Mouse (Mus musculus): ENCODE measurements around the gene C1ql1.

C1ql1 gene

DNA sequence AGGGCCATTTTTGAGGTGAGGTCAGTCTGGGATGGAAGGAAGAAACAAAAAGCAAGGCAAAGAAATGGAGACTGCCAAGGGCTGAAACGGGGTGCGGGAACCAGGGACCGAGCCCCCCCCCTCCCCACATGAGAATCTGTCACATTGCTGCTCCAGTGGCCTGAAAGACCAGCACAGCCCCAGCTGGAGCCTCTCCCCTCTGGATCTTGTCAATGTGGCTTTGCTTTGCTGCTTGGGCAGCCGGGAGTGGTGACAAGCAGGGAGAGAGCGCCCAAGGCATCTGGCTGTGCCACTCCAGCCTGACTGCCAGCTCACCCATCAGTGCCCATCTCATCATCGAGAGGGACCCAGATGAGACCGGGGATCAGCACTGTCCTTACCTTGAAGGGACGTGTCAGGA lies 11.2 kb upstream of the C1ql1 start:
- DNase-seq, result no peak

DNA sequence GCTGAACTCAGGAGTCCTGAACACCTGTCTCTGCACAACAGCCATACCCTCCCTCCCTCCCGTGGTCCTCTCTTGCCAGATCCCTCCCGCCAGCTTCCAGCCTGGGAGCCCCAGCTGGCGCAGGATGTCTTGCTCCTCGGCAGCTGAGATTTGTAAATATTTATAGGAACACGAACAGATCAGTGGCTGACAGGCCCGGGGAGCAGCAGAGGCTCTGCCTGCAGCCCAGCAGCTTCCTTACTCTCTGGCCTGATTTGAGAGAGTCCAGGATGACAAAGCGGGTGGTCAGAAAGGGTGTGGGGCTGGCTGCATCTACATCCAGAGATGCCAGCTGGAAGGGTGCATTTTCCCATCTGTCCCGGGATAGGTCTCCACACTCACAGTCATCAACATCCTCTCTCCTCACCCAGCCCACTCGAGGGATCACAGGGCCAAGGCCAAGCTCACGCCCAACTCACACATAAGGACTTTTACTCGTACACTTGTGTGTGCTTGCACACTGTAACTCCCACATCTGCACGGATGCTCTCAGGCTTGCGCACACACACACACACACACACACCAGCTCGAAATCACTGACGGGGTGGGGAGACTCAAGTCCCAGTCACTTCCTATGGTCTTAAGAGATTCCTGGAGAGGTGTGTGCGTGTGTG lies 10.6 kb upstream of the C1ql1 start:
- no peak for DNase-seq

DNA sequence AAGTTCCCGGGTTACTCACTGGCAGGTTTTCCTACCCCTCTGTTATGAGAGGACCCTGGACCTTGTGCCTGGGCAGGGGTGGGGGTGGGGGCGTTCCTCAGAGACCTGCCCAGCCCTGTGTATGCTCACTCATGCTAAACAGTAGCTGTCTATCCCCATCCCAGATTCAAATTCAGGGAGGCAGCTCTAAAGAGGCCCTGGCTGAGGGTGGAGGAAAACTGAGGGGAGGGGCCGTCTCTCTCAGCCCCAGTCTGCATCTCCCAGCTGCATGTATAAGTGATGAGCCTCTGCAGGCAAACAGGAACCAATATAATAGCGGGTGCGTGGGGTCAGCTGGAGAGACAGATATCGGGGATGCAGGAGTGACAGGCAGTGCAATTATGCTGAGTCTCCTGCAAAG lies 6.4 kb upstream of the C1ql1 start:
- DNase-seq, result no peak

DNA sequence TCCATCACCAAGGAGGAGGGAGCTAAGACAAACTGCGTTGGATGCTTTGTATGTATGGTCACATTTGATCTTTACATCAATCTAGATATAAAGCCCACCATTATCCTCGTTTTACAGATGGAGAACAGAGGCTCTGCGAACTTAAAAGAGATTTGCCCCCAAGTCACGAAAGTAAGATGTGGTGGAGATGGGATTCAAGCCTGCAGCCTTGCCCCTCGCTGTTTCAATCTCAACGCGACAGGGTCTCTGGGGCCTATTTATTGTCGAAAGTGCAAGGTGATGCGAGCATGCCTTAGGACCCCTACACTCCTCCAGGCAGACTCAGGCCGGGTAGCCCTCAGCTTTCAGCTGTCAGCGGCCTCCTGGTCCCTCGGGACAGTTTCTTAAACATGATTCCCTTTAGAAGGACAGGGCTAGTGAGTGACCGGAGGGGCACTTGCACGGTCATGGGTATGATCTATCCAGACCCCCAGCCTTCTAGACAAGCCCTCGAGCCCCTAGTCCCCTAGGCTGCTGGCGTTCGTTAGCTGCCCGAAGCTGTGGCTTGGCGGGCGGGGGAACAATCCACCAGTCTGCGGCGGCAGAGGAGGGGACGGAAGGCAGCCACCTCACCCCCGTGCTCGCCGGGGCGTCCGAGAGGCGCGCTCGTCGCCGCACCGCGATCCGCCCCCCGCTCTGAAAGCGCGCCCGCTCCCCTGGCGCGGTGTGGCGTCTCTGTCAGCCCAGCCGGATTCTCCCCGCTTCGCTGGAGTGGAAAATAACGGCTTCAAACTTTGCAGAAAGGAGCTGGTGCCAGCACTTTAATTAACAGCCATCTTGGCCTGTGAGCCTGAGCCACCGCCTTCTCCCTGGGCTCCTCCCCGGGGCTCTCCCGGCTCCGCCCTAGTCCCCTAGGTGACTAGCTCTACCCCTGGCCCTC lies 1.8 kb upstream of the C1ql1 start:
- DNase-seq, result no peak

DNA sequence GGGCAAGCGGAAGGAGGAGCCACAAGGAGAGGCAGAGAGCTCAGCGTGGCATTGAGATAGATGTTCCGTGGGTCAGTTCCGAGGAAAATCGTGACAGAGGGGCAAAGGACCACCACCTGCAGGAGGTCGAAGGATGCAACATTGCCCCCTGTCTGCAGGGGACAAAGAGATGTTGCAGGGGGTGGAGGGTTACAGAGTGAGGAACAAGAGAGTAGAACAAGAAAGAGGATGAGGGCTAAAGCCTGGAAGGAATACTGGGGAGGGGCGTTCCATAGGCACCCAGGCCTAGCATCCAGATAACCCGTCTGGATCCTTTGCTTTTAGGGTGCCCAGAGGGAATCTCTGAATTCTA lies 480 bp upstream of the C1ql1 start:
- DNase-seq, result no peak

DNA sequence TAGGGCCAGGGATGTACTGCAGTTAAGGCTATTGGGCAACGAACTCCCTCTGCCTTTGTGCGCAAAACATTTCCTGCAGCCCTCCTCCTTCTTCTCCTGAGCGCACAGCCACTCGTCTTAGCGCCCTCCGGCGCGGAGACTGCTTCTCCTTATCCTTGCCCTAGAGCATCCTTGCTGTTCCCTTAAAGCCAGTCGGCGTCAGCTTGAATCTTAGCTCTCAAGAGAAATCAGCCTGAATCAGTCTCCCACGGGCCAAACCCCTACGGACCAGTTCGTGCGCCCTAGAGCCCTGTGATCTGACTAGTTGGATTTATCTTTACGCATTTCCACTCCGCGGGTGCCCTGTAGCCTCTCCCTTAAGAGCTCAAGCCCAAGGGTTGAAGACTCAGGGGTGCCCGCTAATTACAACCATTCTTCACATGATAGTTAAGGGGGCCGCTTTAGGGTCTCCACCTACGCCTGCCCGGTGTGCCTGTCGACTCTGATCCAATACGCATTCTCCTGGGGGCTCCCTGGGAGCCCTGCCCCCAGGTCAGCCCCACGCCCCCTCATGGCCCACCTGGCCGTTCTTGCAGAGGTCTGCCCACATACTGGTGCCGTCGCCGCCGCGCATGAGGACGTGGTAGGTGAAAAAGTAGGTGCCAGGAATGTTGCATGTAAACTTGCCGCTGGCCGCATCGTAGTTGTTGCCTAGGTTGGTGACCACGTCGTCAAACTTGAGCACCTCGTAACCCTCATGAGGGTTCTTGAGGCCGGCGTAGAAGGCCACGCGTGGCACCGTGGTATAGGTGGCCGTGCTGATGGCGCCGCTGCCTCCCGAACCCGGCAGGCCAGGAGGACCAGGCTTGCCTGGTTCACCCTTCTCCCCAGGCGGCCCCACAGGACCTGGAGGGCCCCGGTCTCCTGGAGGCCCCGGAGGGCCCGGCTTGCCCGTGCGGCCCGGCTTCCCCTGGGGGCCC lies 903 bp downstream of the C1ql1 start:
- DNase-seq, result no peak

DNA sequence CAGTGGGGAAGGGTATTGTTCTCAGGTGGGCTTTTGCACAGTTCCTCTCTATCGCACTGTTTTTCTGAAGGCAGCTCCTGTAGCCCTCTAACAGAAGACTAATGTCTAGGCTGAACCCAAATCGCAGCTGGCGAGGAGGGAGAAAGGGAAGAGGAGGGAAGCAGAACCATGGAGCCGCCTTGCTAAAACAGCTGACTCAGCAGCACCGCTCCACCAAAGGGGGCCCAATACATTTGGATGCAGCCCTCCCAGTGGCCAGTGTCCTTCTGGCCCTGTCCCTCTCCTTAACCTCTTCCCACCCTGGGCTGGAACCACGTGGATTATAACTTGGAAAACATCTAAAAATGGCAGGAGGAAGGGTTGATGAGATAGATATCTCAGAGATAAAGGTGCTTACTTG lies 5.3 kb downstream of the C1ql1 start:
- DNase-seq, result no peak

DNA sequence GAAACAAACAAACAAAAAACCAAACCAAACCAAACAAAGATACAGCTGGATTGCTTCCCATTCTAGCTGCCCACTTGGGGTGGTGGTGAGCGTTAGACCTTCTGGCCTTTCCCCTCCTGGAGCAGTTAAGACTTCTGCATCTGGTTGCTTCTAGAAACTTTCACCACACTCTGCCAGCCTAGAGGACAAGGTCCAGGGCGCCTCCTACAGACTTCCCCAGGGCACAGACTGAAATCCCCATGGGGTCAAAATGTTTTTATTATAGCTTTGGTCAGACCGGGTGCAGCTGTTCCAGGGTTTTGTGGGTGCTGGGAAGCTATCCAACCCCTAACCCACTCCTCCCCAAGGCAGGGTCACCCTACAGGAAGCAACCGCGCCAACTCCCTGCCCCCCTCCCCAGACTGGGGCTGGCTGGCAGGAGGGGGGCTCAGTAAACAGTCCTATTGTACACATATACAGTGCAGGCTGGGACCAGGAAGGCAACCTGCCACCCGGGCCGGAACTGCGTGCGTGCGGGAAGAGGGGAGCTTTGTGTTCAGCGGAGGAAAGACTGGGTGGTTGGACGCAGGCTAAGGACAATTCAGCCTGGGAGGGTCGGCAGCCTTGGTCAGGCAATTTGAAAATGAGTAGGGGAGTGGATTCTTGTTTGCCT lies 7.3 kb downstream of the C1ql1 start:
- peak; percentile 23 for DNase-seq

DNA sequence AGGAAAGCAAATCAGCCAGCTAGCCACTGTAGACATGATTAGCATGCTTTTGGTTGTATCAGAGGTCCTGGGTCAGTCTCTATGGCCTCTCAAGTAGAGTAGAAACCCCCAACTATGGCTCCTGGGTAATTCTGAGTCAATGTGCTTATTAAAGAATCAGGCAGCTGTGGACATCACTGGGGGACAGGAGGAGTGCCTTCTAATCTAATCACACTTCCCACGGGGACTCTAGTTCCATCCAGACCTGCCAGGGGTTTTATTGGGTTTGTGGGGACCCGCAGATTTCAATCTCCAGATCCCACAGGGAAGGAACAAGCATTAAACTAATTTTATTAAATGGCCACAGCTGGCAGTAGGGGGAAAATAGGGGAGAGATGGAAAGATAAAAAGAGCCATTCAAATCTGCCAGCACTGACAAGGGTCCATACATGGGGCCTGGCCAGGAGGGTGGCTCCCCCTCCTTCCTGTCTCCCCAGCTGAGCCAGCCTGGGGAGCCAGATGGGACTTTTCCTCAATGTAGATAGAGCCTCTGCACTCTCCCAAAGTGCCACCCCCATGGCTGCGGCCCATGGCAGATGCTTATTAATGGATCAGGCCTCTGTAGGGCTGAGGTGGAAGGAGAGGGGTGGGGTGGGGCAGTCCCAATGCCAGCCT lies 8.8 kb downstream of the C1ql1 start:
- peak; percentile 51 for DNase-seq

DNA sequence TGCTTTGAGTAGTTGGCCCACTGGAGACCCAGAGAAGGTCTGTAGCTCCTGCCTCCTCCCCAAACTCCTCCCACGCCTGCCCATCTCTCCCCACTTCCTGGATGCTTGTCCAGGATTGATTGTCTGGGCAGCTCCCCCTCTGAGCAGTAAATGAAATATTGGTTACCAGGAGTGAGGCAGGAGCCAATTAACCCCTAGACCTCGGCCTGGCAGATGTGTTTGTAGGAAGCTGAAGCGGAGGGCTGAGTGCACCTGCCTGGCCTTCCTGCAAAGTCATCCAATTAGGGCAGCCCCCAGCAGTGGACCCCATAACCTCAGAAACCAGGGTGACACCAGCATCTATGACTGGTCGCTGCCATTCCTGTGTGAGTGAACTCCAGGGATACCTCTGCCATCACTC lies 10.2 kb downstream of the C1ql1 start:
- no peak for DNase-seq

DNA sequence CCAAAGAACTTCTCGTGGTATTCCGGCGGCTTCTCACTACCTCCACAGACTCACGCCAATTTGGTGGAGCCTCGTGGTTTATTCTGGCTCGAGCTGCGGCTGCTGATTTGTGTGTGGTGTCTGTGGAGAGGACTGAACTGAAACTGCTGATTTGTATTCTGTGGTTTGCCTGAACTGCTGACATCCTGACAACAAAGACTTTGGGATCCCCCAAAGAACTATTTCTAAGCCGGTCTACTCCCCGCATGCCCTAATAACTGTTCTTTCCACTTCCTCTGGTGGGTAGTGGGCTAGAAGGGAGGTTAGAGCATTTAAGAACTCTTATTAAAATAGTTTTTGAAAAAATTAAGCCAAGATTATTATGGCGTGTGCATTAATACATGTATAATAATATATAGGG lies 15.8 kb downstream of the C1ql1 start:
- peak; percentile 26 for DNase-seq

DNA sequence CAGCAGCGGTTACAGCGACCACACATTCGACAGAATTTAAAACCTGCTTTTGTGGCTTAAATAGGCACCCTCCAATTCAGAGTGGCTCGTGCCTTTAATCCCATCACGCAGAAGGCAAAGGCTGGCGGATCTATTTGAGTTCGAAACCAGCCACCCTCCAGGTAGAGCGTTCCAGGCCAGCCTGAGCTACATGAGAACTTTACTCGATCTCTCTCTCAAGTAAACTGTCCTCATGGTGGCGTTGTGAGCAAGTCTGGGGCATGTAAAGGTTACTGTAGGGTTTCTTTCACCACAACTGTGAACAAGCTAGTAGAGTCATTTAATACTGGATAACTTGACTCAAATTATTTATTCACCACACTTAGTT lies 21.2 kb downstream of the C1ql1 start:
- DNase-seq, result no peak

DNA sequence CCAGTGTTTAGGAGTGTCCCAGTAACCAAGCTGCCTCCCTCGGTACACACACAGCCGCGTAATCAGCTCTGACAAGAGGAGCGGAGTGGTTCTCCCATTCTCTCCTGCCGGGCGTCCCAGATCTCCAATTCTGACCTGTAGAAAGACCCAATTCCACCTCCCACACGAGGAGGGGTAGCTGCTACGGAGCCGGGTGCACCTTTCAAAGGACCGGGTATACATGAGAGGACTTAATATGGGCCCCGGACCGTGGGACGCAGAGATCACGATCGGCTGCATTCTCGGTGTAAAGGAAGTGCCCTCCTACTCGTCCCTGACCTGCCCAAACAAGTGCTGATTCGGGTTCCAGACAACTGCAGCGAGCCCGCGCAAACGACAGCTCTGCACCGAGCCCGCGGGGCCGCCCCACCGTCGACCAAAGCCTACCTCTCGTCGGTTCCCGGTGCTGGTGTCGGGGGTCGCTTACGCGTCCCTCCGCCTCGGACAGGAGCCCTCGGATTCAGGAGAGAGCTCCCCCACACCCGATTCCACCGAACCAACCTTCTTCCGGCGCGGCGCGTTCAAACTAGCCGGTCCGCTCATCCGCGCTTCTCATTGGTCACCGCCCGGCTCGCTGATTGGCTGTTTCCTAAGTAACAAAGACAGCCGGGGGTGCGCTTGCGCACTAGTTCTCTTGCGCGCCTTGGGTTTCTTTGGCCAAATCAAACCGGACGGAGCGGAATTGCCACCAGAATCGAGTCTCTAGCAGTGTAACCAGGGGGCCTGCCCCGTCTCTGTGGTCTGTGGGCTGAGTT lies 21.7 kb downstream of the C1ql1 start, which contains the start of gene Kif18b:
Gene Kif18b, minus strand, starts transcription at position 568 of the 794 bp plus-strand sequence.
- DNase-seq, result peak; percentile 94

DNA sequence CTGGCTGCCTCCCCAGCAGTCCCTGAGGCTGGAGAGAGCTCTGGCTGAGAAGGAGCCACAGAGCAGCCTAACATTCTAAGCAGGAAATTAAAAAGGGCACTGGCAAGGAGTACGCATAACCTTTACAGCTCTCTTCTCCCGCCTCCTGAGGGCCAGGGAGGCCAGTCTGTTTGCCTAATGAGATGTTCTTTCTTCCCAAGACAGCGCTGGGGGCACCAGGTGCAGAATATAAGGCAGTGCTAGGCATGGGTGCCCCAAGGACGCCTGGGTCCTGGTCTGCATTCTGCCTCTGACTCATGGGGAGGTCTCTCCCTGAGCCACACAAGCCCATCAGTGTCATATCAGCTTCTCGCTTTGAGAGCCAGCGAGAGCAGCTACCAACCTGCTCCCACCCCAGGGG lies 25.0 kb downstream of the C1ql1 start:
- DNase-seq, result no peak

DNA sequence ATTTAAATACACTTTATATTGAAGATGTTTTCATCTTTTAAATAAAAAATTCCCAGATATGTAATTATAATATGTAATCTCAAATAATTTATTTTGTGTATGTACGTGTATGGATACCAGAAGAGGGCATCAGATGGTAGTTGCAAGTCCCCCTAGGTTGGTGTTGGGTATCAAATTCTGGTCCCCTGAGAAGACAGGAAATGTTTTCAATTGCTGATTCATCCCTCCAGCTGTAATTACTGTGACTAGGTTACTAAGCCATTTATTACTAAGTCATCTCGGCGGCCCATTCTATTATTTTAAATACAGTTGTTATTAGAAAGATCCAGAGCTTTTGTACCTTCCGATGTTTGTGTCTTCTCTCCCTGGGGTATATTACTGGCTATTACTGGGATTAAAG lies 28.4 kb downstream of the C1ql1 start:
- DNase-seq, result no peak

DNA sequence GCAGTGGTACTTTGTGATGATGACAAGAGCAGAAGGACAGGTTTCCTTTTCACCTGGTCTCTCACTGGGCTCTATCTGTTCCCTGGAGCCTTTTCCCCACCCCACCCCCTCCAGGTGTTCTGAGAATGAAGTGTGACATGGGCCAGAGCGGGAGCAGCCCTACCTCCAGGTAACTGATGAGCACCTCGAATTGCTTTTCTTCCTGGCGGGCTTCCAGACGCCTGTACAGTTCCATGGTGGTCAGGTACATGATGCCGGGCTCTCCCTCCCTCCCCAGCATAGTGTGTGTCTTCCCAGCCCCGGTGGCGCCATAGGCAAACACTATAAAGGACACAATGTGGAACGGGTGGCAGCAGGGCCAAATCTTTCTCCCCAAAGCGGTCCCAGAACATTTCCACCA lies 31.1 kb downstream of the C1ql1 start:
- no peak for DNase-seq

DNA sequence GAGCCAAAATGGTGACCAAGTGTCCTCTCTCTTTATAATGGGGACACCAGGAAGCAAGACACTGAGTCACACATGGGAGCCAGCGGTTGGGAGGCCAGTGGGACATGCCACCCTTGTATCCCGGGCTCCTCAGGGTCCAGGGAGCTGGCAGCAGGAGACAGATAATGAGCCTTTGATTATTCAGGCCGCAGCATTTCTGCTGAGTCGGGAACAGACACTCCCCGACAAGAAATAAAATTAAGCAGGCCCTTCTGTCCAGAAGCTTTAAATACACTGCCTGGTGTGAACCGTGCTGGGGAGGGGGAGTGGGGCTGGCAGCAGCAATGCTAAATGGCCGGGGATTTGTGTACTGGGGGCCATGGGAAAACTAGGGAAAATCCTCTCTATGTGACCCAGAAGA lies 35.1 kb downstream of the C1ql1 start:
- DNase-seq, result no peak

DNA sequence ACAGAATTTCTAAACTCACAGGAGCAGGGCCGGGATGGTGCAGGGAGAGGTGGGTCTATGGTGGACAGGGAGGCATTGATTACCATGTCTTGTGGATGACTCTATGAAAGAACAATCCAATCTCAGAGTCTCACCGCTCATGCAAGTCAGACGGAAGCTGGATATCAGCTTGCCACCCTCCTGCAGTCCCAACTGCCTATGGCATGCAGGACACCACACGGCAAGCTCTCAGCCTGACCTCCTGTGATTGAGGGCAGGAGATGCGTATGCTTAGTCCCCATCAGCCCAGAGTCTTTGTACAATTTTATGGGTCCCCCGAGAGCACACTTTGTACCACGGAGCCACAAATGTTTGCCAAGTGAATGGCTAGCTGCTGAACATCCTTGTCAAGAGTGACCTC lies 42.8 kb downstream of the C1ql1 start:
- no peak for DNase-seq

DNA sequence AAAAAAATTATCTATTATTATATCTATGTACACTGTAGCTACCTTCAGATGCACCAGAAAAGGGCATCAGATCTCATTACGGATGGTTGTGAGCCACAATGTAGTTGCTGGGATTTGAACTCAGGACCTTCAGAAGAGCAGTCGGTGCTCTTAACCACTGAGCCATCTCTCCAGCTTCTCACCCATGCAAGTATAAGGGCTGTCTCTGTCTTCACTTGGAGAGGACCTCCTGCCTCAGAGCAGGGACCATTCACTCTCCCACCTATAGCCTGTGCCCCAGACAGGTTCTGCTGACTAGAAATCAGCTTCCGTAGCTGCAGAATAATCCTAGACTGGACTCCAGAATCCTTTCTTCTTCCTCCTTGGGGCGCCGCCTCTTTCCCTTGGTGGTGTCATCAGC lies 44.4 kb downstream of the C1ql1 start:
- no peak for DNase-seq

DNA sequence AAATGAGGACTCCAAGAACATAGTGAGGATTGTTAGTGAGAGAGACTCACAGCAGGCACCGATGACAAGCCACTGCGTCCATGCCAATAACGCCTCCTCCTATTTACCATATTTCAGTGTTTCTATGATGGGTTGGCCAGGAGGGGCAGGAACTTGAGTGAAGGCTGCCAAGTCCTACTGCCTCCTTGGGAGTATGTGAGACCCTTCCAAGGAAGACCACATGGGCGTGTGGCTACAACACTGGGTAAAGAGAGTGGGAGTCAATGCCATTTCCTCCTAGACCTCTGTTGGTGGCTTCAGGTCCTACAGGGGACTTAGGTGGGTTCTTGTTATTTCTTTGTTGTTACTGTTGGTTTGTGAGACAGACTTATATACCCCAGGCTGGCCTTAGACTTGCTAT lies 45.3 kb downstream of the C1ql1 start:
- no peak for DNase-seq

DNA sequence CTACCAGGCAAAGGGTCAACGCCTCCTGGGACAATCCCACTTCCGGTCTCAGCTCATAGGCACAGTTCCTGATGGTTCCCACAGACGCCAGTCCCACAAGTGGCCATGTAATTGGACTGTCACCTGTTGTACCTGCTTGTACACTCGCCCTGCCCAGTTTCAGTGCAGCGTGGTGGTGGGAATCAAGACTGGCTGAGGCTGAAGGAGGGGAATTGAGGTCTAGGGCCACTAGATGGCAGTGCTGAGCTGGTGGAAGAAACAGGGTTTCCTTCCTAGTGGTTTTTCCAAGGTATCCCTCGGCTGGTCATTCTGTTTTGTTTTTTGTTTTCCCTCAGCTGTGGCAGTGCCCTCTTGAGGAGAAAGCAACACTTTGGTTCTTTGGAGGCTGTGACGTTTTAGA lies 45.7 kb downstream of the C1ql1 start, which contains the start of gene Gfap:
Gene Gfap, minus strand, starts transcription at position 150 of the 400 bp plus-strand sequence.
- peak; percentile 55 for DNase-seq
